Mouse (Mus musculus) heart, postnatal 4 days (tissue): ENCODE measurements around the gene Dnah17. TPM values are rescaled to one million over a fixed set of nuclear protein-coding genes. Genes with fewer than 3 reads are reported as not detected.

ENCODE experiments used
- DNase-seq: peaks from one replicate; pipeline ENCODE4 v3.0.0; 2021
- total RNA-seq, 2 experiments: library from RNA; stranded (reverse); gene quantifications; 2 replicates each; pipeline ENCODE4 v1.2.3; 2021

Dnah17 gene
- under 1 TPM; 0.05 TPM for total RNA-seq

DNA sequence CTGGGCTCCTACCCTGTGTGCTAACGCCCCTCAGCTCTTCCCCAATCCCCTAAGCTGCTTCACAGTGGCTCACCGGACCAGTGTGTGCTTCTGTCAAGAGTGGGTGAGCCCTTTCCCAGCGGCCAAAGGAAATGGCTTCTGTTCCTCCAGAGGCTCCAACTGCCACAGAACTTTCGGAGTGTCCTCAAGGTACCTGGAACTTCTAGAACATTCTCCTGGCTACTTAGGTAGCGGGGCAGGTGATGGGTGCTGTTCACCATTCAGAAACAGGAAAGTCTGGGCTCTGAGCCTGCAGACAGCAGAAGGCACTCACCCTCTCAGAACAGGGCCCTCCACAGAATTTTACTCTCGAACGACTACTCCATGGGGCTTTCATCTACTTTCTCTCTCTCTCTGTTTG is at the start of gene Dnah17:
TSS of gene Dnah17 (minus strand) at position 101 of the 400 bp plus-strand sequence.
- no peak for DNase-seq

DNA sequence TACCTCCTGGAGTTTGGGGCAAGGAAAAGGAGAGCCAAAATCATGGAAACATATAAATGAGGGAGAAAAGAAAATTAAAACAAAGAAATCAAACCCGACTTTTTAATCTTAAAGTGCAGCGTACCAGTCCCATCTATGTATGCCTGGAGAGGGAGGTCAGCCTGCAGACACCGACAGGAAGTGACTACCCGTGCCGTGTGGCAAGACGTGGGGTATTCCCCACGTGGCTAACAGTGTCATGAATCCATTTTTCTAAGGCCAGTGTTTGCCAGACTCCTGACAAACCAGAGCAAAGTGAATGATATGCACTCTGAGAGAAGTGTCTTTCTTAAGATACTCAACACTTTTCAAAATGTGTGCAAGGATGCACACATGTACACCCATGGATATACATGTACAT is 49.8 kb upstream of the Dnah17 start:
- DNase-seq, result no peak

DNA sequence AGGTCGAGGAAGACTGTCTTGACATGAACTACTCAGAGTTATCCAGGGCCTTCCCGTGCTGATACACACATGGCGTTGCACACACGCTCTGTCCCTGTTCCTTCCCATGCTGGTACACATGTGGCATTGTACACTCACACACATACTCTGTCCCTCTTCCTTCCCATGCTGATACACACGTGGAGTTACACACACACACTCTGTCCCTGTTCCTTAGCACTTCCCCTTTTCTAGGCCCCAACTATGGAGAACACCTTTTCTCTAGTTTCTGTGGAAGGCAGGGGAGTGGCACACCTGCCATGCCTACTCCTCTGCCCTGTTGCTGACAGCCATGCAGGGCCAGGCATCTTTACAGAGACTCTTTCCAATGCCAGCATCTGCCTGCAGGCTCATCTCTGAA is 47.8 kb upstream of the Dnah17 start:
- DNase-seq, result no peak

DNA sequence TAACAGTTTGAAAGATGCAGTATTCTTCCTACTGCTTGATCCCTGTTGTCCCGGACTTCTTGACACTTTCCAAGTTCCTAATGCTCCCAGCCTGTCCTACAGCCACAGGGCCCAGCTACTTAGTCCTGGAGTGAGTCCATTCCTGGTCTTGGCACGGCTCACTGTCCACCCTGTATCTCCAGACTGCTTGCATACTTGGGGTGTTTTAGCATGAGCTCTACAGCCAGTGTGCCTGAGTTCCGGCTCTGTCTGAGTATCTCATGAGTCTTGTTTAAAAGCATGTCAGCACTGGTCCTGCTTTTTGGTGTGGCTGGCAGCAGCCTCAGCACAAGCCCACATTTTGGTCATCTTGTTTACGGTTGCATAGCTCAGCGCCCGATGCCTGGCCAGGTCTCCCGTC is 44.3 kb upstream of the Dnah17 start:
- DNase-seq, result peak; percentile 78

DNA sequence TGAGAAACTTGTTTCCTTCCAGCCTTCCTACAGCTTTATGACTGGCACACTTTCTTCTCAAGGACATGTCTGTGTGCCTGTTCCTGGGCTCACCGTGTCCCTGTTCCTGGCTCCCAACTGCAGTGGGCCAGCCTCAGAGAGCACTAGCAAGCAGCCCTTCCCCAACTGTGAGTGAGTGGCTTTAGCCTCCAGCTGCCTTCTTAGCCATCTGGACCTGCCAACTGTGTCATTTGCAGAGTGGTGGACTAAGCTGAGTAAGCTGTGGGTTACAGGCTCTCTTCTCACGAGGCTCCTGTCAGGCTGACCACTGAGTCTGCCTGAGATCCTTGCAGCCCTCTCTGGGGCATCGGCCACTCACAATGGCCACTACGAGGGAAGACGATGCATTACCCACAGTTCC is 42.3 kb upstream of the Dnah17 start:
- no peak for DNase-seq

DNA sequence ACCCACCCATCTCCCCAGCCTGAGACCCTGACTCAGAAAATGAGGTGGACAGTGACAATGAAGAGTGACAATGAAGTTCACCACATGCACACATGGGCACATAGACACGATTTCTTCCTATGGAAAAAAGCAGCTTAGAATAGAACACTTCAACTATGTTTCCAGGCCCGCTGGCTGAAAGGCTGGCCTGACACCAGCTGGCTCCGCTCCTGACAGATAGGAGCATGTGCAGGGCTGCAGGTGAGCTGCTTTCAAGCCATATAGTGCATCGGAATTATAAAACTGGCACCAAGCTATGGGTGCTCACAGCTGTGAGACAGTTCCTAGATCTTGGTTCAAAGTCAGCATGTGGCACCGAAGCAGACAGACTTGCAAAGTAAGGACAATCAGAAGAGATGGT is 39.9 kb upstream of the Dnah17 start:
- DNase-seq, result peak; percentile 71

DNA sequence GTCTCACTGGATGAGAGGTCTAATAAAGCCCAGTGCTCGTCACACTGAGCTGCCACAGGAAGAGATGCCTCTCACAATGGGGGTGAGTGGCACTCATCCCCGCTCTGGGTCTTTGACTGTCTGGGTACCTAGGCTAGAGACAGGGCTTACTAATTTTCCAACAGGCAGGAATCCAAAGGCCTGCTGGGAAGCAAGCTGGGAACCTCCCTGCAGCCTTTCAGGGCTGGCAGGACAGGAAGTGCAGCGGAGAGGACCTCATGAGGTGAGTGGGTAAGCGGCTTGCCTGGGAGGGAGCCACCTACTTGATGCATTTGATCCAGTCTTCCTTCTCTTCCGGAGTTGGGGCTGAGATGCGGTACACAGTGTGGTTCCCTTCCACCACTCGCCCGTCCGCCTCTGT is 38.3 kb upstream of the Dnah17 start:
- DNase-seq, result no peak

DNA sequence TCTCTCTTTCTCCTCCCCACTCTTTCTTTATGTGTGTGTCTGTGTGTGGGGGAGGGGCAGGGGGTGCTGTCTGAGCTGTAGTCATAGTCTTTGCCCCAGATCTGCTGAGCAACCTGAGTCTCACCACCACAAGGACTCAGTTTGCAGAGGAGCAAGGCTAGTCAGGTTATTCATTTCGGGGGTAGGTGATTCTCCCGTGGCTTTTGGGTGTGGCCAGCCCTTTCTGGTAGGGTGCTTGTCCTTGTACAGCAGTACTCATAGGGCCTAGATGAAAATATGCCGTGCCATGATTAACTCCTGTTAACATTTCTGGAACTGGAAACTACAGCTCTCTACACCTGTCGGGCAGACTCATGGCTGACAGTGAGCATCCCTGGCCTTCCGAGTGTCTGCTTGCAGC is 36.2 kb upstream of the Dnah17 start:
- DNase-seq, result no peak

DNA sequence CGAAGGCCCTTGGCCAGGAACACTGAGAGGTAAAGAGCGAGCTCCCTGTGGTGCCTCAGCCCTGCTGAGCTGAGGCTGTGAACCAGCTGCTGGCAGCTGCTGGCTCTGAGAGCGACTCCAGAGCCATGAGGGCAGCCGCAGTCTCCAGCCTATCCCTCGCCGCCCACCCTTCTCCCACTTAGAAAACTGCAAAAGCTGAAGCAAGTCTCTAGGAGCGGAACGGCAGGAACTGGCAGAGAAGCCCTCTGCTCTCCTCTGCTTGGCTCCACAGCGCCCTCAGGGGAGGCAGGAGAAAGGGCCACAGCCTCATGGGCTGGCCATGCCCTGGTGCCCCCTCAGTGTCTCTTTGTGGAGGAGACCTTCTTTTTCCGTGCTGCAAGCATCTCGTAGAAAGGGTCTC is 35.2 kb upstream of the Dnah17 start:
- no peak for DNase-seq

DNA sequence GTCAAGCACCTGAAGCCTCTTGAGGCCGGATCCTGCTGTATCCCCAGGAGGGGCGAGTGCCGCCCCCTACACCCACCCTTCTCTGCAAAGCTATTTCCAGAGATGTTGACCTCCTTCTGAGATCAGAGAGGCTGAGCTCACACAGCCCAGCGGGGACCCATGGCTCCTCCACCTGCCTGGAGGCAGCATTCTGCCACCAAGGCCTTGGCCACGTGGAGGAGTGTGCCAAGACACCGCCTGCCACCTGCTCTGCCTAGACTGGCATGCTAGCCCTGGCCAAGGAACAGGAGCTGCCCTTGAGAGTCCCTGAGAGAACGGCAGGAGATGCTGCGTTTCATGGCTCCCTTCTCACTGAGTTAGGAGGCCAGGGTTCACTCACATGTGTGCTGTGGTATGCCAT is 34.1 kb upstream of the Dnah17 start:
- DNase-seq, result no peak

DNA sequence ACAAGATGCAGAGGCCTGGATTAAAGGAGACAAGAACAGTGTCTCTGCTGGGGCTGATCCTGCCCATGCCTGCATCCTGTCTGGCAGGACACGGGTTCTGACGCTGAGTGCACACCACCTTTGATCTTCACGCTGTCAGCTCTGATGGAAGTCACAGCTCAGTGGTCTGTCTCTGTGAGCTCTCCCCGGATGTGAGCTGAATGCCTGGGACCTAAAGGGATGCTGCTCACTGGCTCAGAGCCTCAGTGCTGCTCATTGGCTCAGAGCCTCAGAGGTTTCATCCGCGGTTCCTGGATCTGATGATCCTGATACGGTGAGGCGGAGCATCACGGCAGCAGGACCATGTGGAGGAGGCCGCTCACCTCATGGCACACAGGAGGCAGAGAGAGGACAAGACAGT is 31.8 kb upstream of the Dnah17 start:
- DNase-seq, result no peak

DNA sequence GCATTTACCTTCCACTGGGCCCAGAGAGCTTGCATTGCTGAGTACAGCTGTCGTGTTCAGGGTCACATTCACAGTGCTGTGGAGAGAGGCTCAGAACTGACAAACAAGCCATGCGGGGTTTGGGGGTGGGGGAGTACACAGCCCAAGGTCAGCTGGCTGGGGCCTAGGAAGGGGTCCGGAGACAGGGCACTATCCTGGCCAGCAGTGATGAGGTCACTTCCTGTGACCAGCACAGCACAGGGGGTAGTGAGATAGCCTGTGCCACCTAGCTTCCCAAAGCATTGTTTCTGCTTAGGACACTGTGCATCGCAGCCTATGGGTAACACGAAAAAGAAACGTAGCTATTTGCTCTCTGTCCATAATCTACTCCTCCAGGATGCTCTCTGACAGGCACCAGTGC is 30.8 kb upstream of the Dnah17 start:
- DNase-seq, result no peak

DNA sequence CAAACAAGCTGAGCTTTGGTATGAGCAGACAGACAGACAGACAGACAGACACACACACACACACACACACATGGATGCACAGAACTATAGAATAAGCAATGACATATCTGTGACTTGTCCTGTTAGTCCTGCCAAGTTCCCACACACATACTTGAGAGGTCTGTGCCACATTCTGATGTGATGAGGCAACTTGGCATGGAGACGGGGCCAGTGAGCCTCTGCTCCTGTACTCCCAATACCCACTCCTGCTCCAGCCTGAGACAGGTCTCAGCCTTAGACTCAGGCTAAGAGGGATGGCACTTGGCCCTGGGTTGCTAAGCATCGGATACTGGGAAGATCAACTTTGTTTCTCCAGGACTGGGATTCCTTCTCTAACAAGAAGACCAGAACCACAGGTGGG is 30.3 kb upstream of the Dnah17 start:
- DNase-seq, result peak; percentile 54

DNA sequence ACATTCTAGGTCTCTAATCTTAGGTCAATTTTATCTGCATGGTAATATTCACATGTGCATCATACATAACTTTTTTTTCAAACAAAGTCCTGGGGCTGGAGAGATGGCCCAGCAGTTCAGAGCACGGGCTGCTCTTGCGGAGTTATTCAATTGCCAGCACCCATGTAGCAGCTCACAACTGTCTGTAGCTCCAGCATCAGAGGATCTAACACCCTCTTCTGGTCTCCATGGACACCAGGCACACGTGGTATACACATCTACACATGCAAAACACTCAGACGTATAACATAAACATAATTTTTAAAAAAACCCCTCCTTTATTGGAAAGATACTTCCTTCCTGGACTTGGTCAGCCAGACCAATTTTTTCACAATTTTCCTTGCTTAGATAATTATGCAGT is 28.3 kb upstream of the Dnah17 start:
- no peak for DNase-seq

DNA sequence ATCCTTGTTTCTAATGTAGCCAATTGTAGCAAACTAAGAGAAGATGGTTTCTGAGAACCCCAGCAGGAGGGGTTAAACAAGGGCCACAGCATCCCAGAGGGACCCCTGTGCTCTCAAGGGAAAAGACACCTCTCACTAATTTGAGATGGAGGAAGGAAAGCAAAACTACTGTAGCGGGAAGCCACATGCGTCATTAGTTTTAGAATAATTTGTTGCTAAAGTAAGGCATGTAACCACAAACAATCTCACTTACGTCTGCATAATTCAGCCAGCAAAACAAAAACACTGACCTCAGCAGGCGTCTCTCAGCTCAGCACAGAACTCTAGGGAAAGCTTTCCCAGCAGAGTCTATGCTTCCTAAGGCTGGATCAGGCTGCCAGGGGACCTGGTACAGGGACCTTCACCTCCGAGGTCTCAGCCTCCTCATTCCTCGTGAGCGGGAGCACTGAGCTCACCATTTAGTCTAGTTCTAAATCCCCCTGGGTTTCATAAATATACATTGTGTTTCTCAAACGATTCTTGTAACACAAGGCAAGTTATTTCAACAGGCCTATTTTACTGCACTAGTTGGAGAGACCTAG is 26.1 kb upstream of the Dnah17 start:
- DNase-seq, result no peak

DNA sequence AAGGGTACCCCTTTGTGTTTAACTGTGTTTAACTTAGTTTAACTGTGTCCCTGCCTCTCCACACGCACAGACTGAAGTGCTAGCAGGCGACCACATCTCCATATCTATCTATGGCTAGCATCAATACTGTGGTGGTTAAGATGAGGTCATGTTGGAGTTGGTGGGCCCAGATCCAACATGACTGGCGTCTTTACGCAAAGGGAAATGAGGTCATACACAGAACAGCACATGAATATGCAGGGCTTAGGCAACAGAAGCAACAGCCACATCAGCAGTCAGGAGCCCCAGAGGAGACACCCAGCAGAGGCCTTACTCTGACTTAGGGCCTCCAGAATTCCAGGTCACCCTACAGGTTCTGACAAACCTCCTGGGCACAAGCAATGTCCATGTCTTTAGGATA is 22.5 kb upstream of the Dnah17 start:
- peak; percentile 43 for DNase-seq

DNA sequence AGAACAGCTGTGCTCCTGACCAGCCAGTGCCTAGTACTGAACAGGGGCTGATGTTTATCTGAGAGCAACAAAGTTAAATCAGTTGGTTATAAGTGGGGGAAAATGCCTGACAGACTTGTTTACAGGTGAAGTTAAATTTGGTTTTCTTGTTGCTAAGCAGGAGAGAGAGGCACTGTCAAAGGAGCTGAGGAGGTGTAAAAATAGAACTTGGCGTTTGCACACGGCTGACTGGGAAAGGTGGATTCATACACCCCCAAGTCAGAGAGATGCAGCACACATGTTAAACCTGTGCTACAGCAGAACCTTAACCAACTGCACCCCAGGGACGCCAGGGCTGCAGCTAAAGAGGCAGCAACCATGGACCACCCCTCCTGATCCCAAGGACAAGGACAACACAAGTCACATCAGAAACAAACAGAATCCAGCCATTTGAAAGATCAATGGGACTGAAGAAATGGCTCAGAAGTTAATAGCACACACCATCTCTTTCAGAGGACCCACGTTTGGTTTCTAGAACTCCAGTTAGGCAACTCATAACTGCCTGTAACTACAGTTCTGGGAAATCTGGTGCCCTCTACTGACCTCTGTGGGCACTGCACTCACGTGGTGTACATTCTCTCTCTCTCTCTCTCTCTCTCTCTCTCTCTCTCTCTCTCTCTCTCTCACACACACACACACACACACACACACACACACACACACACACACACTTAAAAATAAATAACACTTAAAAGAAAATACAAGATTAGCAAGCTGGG is 21.2 kb upstream of the Dnah17 start:
- DNase-seq, result no peak

DNA sequence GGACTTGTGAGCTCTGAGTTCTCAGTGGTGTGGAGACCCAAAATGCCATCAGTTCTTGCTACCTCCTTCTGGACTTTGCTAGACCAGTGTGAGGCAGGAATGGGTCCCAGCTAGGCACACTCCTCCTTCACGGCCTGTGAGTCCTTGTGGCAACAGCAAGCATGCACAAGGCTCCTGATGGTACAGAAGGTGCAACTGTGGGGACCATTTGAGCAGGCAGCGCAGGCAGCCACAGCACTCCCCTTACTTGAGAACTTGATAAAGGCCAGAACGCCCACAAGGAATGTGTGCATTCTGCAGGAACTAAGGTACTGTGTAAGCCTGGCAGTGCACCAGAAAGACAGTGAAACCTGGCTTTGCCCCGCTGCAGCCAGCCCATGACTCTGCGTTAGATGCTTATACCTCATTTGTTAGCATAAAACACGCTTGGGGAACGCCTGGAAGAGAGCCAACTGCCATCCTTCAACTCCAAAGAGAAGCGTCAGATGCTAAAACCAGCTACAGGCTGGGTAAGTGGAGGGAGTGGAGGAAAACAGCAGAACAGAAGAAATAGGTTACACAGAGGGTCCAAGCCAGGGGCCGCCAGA is 19.8 kb upstream of the Dnah17 start:
- DNase-seq, result peak; percentile 57

DNA sequence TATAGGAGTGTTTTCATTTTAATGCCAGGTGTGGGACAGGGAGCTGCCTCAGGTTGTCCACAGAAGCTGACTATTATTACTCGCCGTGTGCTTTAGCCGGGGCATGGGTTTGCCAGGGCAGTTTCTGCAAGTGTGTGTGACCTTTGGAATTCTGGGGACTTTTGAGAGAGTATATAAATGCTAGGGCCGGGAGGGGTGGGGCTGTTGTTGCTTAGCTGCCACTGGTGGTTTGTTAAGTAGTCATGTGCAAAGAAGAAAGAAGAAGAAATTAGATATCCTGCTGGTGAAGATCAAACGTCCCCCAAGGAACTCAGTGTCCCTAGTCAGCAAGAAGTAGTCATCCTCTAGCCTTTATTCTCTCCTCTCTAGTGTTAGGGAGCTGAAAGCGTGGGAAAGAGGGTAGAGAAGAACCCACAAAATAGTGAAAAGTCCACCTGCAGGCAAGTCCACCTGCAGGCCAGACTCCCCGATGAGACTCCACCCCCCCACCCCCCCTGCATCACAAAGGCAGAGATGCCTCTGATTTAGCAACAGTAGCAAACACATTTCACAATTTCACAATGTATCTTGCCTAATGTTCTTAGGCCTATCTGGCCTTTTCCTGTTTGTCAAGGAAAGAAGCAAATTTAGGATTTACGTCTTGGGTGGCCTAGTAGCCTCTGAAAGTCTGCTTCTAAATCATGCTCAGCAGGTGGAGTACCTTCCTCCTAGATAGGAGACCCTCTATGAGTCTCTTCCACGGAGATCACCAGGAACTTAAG is 17.6 kb upstream of the Dnah17 start:
- no peak for DNase-seq

DNA sequence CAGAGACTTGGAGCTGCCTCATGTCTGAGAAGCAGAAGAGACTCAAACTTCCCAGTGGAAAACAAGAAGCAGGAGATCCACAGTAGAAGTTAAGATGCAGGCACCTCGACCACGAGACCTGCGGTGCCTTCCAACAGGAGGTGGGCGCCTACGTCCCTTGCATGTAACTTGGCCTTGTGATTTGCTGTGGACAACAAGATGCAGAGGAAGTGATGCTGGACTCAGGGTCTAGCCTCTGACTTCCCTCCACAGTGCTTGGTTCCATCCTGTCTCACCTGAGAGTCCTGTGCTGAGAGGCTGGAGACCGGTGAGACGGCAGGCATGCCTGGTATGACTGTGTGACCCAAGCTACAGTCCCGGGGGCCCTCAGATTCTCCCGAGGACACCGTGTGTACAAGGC is 16.0 kb upstream of the Dnah17 start:
- no peak for DNase-seq

DNA sequence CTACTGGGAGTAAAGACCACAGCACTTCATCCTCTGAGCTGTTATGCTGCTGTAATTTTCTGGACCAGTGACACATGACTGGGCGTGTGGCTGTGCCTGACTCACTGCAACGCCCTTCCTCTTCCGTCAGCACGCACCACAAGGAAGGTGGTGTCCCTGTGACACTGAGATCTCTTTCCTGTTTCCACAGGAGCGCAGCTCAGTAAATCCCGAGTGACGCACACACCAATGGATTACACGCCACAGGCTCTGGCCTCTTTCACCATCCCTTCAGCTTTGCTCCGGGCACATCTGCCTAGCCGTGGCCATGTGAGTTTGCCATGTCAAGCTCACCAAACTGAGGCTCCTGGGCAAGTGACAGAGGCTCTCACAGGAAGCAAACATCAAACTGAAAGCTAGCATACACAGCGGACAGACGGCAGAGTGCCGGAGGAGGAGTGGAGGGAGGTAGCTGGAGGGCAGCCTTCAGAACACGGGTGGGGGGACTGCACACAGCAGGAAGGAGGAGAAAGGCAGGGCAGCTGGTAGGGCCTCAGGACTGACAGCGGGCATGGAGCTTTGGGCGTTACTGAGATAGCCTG is 15.4 kb upstream of the Dnah17 start:
- peak; percentile 53 for DNase-seq

DNA sequence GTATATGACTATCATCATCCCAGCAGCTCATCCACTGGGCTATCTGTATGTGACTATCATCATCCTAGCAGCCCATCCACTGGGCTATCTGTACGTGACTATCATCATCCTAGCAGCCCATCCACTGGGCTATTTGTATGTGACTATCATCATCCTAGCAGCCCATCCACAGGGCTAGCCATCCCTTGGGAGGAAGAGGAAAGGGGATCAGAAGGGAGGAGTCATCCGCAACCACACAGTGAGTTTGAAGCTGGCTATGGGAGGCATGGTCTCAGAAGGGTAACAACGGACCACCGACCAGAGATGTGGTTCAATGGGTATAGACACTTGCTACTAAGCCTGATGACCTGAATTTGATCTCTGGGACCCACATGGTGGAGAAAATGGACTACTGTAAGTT is 14.7 kb upstream of the Dnah17 start:
- DNase-seq, result no peak

DNA sequence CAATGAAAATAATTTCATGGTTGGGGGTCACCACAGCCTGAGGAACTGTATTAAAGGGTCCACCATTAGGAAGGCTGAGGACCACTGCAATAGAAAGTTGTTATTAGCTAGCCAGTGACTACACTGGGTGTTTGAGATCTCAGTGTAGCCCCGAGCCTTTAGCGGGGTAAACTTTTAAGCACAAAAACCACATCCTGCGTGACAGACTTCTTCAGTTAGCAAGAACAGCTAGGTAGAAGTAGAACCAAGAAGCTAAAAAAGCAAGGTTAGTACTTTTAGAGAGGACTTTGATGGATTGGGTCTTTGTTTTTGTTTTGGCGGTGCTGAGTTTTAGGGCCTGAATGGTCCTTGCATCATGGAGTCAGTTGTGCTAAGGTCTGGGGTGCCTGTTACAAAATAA is 13.3 kb upstream of the Dnah17 start:
- DNase-seq, result no peak
